ENCODE assay signal across 17 mouse cellular contexts in the genomic region with DNA sequence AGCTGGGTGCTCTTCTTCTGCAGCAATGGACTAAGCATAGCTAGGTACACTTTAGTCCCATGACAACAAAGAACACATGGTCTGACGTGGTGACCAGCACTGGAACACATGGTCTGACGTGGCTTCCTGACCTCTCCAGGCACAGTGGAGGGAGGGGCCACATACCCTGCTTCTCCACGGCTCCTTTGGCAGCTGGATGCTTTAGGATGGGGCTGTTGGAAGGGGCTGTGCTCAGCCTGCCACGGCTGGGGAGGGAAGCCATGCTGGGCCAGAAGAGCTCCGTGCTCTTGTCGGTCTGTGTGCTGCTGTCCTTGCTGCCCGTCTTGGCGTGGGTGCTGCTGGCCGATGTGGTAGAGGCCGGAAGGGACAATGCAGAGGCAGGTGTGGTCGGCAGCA. TPM values are rescaled to one million over a fixed set of nuclear protein-coding genes. Genes with fewer than 3 reads are reported as not detected.
DNase-seq lines count a peak whose midpoint lies in the region; ATAC-seq lines count a peak whose summit lies in the region.
"Had no signal": no experiment of that assay in that cellular context is flagged by ENCODE, and none has a peak within 500 bp of the region (broad histone marks: within the 10 kb centered on the region; RNA-seq: fewer than 3 reads in every experiment).

No protein-coding gene starts in this region.

- H3K9ac ChIP-seq in intestine, embryonic 14.5 days (ENCODE audit: low read length), result no peak overlapping the region
- no peak overlapping the region for H3K9ac ChIP-seq in intestine, embryonic 15.5 days
- no peak overlapping the region for H3K9ac ChIP-seq in limb, embryonic 13.5 days
- no peak overlapping the region for H3K9ac ChIP-seq in forebrain, embryonic 16.5 days (replicated peaks; ENCODE audit: low read depth, low read length)
- H3K9ac ChIP-seq: midbrain, embryonic 12.5 days had no signal

- no peak overlapping the region for H3K4me3 ChIP-seq in intestine, embryonic 14.5 days (ENCODE audit: low read depth, low read length)
- no peak overlapping the region for H3K4me3 ChIP-seq in intestine, embryonic 15.5 days (replicated peaks)
- no peak overlapping the region for H3K4me3 ChIP-seq in limb, embryonic 13.5 days
- H3K4me3 ChIP-seq in forebrain, embryonic 16.5 days (replicated peaks; ENCODE audit: low read length), result no peak overlapping the region
- H3K4me3 ChIP-seq: hindbrain, embryonic 10.5 days; layer of hippocampus, adult 2 months; left cerebral cortex, adult 2 months; midbrain, embryonic 12.5 days had no signal

- peaks cover 90% of the 10 kb centered on the region for H3K36me3 ChIP-seq in intestine, embryonic 14.5 days (ENCODE audit: control insufficient read depth, insufficient read depth, low read length)
- H3K36me3 ChIP-seq in intestine, embryonic 15.5 days, result peaks cover 27% of the 10 kb centered on the region
- peaks cover 92% of the 10 kb centered on the region for H3K36me3 ChIP-seq in limb, embryonic 13.5 days
- peaks cover 27% of the 10 kb centered on the region for H3K36me3 ChIP-seq in forebrain, embryonic 16.5 days (ENCODE audit: control insufficient read depth, insufficient read depth)

- no peaks in the 10 kb centered on the region for H3K9me3 ChIP-seq in intestine, embryonic 14.5 days (ENCODE audit: control insufficient read depth, low read length)
- H3K9me3 ChIP-seq in intestine, embryonic 15.5 days, result no peaks in the 10 kb centered on the region
- H3K9me3 ChIP-seq in limb, embryonic 13.5 days, result no peaks in the 10 kb centered on the region
- H3K9me3 ChIP-seq in forebrain, embryonic 16.5 days (ENCODE audit: control insufficient read depth, low read length), result no peaks in the 10 kb centered on the region
- H3K9me3 ChIP-seq: hindbrain, embryonic 10.5 days; midbrain, embryonic 12.5 days had no signal

- WGBS in intestine, embryonic 14.5 days, result 73% methylated on average over 11 of the region's 11 CpGs
- WGBS in intestine, embryonic 15.5 days, result 79% methylated on average over 11 of the region's 11 CpGs
- WGBS in limb, embryonic 13.5 days, result 55% methylated on average over 11 of the region's 11 CpGs
- 92% methylated on average over 11 of the region's 11 CpGs for WGBS in forebrain, embryonic 16.5 days

- DNase-seq in intestine, embryonic 14.5 days (ENCODE audit: low spot score), result no peak
- peak; percentile 6 for DNase-seq in CD4-positive helper T cell, adult 2 months (ENCODE audit: low read depth, low spot score)
- DNase-seq in embryo, embryonic 10.5 days (ENCODE audit: low spot score), result peak; percentile 19
- DNase-seq: cerebellum, adult 11 months; thymus, adult 18-20 months had no signal

- ATAC-seq in intestine, embryonic 14.5 days (replicated peaks; ENCODE audit: low FRiP score, low TSS enrichment, low read depth), result 0 out of 2 replicates have a peak, but pooled peaks have one; percentile 32
- no peak for ATAC-seq in intestine, embryonic 15.5 days
- ATAC-seq in limb, embryonic 13.5 days (ENCODE audit: low FRiP score, low read depth), result no peak
- no peak for ATAC-seq in forebrain, embryonic 16.5 days
- no peak for ATAC-seq in erythroblast, adult 5-6 weeks (replicated peaks; ENCODE audit: low FRiP score, poor library complexity, severe bottlenecking)
- ATAC-seq: activated CD4-positive, CD25-positive, alpha-beta regulatory T cell, adult 4 months; intestine, postnatal 0 days had no signal

- H3K4me2 ChIP-seq in intestine, embryonic 14.5 days (ENCODE audit: low read length), result no peak overlapping the region
- H3K4me2 ChIP-seq in intestine, embryonic 15.5 days (replicated peaks), result no peak overlapping the region
- H3K4me2 ChIP-seq in limb, embryonic 13.5 days (replicated peaks), result no peak overlapping the region
- H3K4me2 ChIP-seq in forebrain, embryonic 16.5 days (ENCODE audit: low read length), result no peak overlapping the region
- H3K4me2 ChIP-seq: midbrain, embryonic 12.5 days had no signal

- H3K4me1 ChIP-seq in intestine, embryonic 14.5 days (replicated peaks; ENCODE audit: control insufficient read depth, insufficient read depth, low read length), result peaks cover 6% of the 10 kb centered on the region; the same call in 1 of the 2 replicates
- 0 out of 2 replicates have a peak, but pooled peaks cover 3% of the 10 kb centered on the region for H3K4me1 ChIP-seq in intestine, embryonic 15.5 days (replicated peaks)
- no peaks in the 10 kb centered on the region for H3K4me1 ChIP-seq in limb, embryonic 13.5 days
- no peaks in the 10 kb centered on the region for H3K4me1 ChIP-seq in forebrain, embryonic 16.5 days (replicated peaks; ENCODE audit: control insufficient read depth, insufficient read depth, low read length)
- H3K4me1 ChIP-seq: midbrain, embryonic 12.5 days had no signal

- H3K27ac ChIP-seq in intestine, embryonic 14.5 days (ENCODE audit: low read depth), result no peak overlapping the region
- H3K27ac ChIP-seq in intestine, embryonic 15.5 days, result no peak overlapping the region
- 0 out of 2 replicates have a peak overlapping the region, but pooled peaks have one; percentile 0 for H3K27ac ChIP-seq in limb, embryonic 13.5 days
- no peak overlapping the region for H3K27ac ChIP-seq in forebrain, embryonic 16.5 days (ENCODE audit: low read length)
- H3K27ac ChIP-seq: hindbrain, embryonic 10.5 days; layer of hippocampus, adult 2 months; left cerebral cortex, adult 2 months; midbrain, embryonic 12.5 days had no signal

- no peaks in the 10 kb centered on the region for H3K27me3 ChIP-seq in intestine, embryonic 14.5 days (replicated peaks; ENCODE audit: control insufficient read depth, insufficient read depth, low read length)
- no peaks in the 10 kb centered on the region for H3K27me3 ChIP-seq in intestine, embryonic 15.5 days (replicated peaks)
- no peaks in the 10 kb centered on the region for H3K27me3 ChIP-seq in limb, embryonic 13.5 days
- H3K27me3 ChIP-seq in forebrain, embryonic 16.5 days (replicated peaks; ENCODE audit: control insufficient read depth, insufficient read depth, low read length), result no peaks in the 10 kb centered on the region
- H3K27me3 ChIP-seq: midbrain, embryonic 12.5 days had no signal

RNA-seq across cellular contexts. Expression of gene Cwc15, which starts 47.9 kb away (rescaled TPM):
- 150 and 152 TPM in 2 replicates for polyA plus RNA-seq in intestine, embryonic 14.5 days (2014; fragmentation: Nextera tagmentation; extraction: Ambion mirVana)
- polyA plus RNA-seq in intestine, embryonic 15.5 days (2015; fragmentation: Nextera tagmentation; extraction: Ambion mirVana), result 132 and 154 TPM in 2 replicates
- 165 and 170 TPM in 2 replicates for polyA plus RNA-seq in limb, embryonic 13.5 days (2015; fragmentation: Nextera tagmentation; extraction: Ambion mirVana)
- 159 TPM in 2 replicates for polyA plus RNA-seq in forebrain, embryonic 16.5 days (2015; fragmentation: Nextera tagmentation; extraction: Ambion mirVana)
- 41.5 and 66.5 TPM in 2 replicates for total RNA-seq in erythroblast, adult 5-6 weeks (2015; ENCODE audit: low replicate concordance)
- 104 and 108 TPM in 2 replicates for total RNA-seq in erythroblast, adult 5-6 weeks (2017; ENCODE audit: low replicate concordance)

RNA-seq across cellular contexts. Expression of gene Kdm4d, which starts 48.1 kb away (rescaled TPM):
- polyA plus RNA-seq in intestine, embryonic 14.5 days (2014; fragmentation: Nextera tagmentation; extraction: Ambion mirVana), result 0.34 and 0.58 TPM in 2 replicates
- polyA plus RNA-seq in intestine, embryonic 15.5 days (2015; fragmentation: Nextera tagmentation; extraction: Ambion mirVana), result 0.23 and 0.35 TPM in 2 replicates
- 0.42 and 0.55 TPM in 2 replicates for polyA plus RNA-seq in limb, embryonic 13.5 days (2015; fragmentation: Nextera tagmentation; extraction: Ambion mirVana)
- polyA plus RNA-seq in forebrain, embryonic 16.5 days (2015; fragmentation: Nextera tagmentation; extraction: Ambion mirVana), result 0.25 and 0.34 TPM in 2 replicates
- total RNA-seq in erythroblast, adult 5-6 weeks (2015; ENCODE audit: low replicate concordance), result not detected in 2 replicates
- not detected in 2 replicates for total RNA-seq in erythroblast, adult 5-6 weeks (2017; ENCODE audit: low replicate concordance)
- total RNA-seq: liver, adult 2 months had no signal
- polyA plus RNA-seq: forebrain, embryonic 11.5 days; liver, adult 2 months had no signal
